16 mouse cellular contexts compared by ENCODE assay signal in genomic region chr6:96043711-96044110, GRCm38 (mm10).
"Had no signal": no experiment of that assay in that cellular context is flagged by ENCODE, and none has a peak within 500 bp of the region (broad histone marks: within the 10 kb centered on the region; RNA-seq: fewer than 3 reads in every experiment).

No protein-coding gene starts in this region.

- H3K4me1 ChIP-seq: intestine, embryonic 15.5 days; limb, embryonic 12.5 days; limb, embryonic 15.5 days; midbrain, embryonic 10.5 days; midbrain, embryonic 13.5 days; neural tube, embryonic 13.5 days had no signal

- DNase-seq: left cerebral cortex, postnatal 4 days; liver, postnatal 0 days; thymus, adult 18-20 months; thymus, postnatal 36 days had no signal

- H3K9me3 ChIP-seq: intestine, embryonic 15.5 days; limb, embryonic 12.5 days; limb, embryonic 15.5 days; midbrain, embryonic 10.5 days; midbrain, embryonic 13.5 days; neural tube, embryonic 13.5 days had no signal

- H3K27ac ChIP-seq: intestine, embryonic 15.5 days; limb, embryonic 12.5 days; limb, embryonic 15.5 days; liver, embryonic 14.5 days; macrophage; midbrain, embryonic 10.5 days; midbrain, embryonic 13.5 days; neural tube, embryonic 13.5 days had no signal

- H3K36me3 ChIP-seq: intestine, embryonic 15.5 days; limb, embryonic 12.5 days; limb, embryonic 15.5 days; midbrain, embryonic 10.5 days; midbrain, embryonic 13.5 days; neural tube, embryonic 13.5 days had no signal

- H3K9ac ChIP-seq: intestine, embryonic 15.5 days; limb, embryonic 12.5 days; limb, embryonic 15.5 days; liver, embryonic 14.5 days; liver, postnatal 0 days; midbrain, embryonic 13.5 days; neural tube, embryonic 13.5 days had no signal

- H3K4me2 ChIP-seq: intestine, embryonic 15.5 days; limb, embryonic 12.5 days; limb, embryonic 15.5 days; liver, embryonic 11.5 days; midbrain, embryonic 13.5 days; neural tube, embryonic 13.5 days had no signal

- H3K4me3 ChIP-seq: intestine, embryonic 15.5 days; limb, embryonic 12.5 days; limb, embryonic 15.5 days; midbrain, embryonic 10.5 days; midbrain, embryonic 13.5 days; myocyte; neural tube, embryonic 13.5 days had no signal

- H3K27me3 ChIP-seq: intestine, embryonic 15.5 days; limb, embryonic 12.5 days; limb, embryonic 15.5 days; midbrain, embryonic 13.5 days; neural tube, embryonic 13.5 days had no signal

- ATAC-seq: hindbrain, embryonic 16.5 days; intestine, embryonic 15.5 days; liver, postnatal 0 days; midbrain, embryonic 13.5 days; midbrain, embryonic 16.5 days had no signal
